Mouse (Mus musculus) heart, postnatal 10 days (tissue): ENCODE data around the gene Qars. TPM values are rescaled to one million over a fixed set of nuclear protein-coding genes. Genes with fewer than 3 reads are reported as not detected.

Source experiments
- DNase-seq, 2 experiments: peaks; one replicate each; pipeline ENCODE4 v3.0.0; 2021
- intact Hi-C: fragments of 180-260 bp; cut with DNase I; formaldehyde crosslinking; loops from one replicate; pipeline ENCODE4 v1.15.1; 2025
- total RNA-seq, 2 experiments: library from RNA; stranded (reverse); gene quantifications; 2 replicates each; pipeline ENCODE4 v1.2.3; 2021

Qars gene
- total RNA-seq, 2 experiments from 2014 or later, result 84.4 to 86.3 TPM

DNA sequence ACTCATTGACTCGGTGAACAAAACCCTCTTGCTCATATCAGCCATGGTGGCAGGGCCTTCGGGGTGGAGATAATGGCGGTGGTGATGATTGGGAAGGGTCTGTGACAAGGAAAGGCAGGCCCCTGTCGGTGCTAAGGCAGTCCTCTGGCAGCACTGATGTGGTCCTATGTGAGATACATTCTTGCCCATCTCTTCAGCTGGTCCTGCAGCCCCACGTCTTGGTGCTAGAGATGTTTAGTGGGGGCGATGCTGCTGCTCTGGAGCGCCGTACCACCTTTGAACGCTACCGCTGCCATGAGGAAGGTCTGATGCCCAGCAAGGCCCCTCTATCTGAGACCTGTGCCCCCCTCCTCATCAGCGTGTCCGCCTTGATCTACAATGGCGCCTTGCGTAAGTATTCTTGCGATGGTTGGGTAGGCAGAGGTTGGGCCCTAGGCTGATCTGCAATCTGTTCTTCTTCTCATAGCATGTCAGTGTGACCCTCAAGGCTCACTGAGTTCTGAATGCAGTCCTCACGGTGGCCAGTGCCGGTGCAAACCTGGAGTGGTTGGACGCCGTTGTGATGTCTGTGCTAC is 22.1 kb upstream of the Qars start:
- intact Hi-C loops, result no loop called here
- no peak for DNase-seq

GRCm38 (mm10) chr9:108486973-108487530 is 20.5 kb upstream of the Qars start:
- intact Hi-C loops, result no loop called here
- DNase-seq, result no peak

DNA sequence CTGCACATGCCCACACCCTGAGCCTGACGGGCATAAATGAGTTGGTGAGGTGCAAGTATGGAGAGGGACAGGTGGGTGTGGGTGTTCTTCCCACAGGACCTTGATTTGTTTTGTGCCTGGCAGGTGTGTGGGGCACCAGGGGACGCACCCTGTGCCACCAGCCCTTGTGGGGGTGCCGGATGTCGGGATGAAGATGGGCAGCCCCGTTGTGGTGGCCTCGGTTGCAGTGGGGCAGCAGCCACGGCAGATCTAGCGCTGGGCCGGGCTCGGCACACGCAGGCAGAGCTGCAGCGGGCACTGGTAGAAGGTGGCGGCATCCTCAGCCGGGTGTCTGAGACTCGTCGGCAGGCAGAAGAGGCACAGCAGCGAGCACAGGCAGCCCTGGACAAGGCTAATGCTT is 19.1 kb upstream of the Qars start:
- DNase-seq, result no peak
- intact Hi-C loops, result no loop called here

GRCm38 (mm10) chr9:108489215-108489614 is 18.3 kb upstream of the Qars start:
- intact Hi-C loops, result no loop called here
- DNase-seq, result no peak

DNA sequence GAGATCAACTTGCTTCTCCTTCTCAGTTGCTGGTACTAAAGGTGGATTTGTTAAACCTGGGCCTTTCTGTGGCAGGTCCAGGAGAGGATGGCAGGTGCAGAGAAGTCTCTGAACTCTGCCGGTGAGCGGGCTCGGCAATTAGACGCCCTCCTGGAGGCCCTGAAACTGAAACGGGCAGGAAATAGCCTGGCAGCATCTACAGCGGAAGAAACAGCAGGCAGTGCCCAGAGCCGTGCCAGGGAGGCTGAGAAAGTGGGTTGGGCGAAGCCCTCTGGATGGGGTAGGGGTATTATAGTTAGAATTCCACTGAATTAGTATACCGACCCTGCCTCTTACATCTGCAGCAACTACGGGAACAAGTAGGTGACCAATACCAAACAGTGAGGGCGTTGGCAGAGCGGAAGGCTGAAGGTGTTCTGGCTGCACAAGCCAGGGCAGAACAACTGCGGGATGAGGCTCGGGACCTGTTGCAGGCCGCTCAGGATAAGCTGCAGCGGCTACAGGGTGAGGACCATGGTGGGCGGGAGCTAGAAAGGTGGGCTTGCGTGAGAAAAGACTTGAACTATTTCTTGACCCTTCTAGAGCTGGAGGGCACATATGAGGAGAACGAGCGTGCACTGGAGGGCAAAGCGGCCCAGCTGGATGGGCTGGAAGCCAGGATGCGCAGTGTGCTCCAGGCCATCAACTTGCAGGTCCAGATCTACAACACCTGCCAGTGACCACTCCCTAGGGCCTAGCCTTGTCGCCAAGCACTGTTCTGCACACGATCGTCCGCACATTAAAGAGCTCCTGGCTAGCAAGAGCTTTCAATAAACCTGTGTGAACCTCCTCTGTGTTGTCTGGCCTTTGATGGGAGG is 17.6 kb upstream of the Qars start:
- intact Hi-C loops, result no loop called here

GRCm38 (mm10) chr9:108490559-108491285 is 16.8 kb upstream of the Qars start, which contains the start of gene Usp19:
TSS of gene Usp19 (plus strand) at chr9:108490602.
- intact Hi-C loops, result no loop called here
- DNase-seq, result peak; percentile 97

More for the DNA sequence above, 17.6 kb upstream of the Qars start:
- DNase-seq, result no peak

DNA sequence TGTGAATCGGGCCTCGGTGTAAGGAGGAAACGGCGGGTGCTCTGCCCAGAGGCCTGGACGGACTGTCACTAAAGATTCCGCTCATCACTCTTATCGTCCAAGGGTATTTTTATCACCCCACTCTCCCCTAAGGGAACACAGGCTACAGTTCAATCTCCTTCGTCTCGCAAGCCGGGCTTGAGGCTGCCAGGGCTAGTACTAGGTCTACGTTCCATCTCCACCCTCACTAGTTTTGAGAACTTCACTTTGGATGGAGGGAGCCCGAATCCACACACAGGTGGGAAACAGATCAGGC is 16.3 kb upstream of the Qars start:
- intact Hi-C loops, result no loop called here
- no peak for DNase-seq

- DNase-seq, result peak; percentile 47 to 53
- intact Hi-C loops, result loop anchor here (2.0 kb wide), 1 partner anchor 15 kb away; the partner anchor contains the start of gene Qars
These were observed 15.3 kb upstream of the Qars start for GRCm38 (mm10) chr9:108492043-108492750.

GRCm38 (mm10) chr9:108493246-108493645 is 14.3 kb upstream of the Qars start:
- intact Hi-C loops, result loop anchor here (2.0 kb wide), 1 partner anchor 14 kb away; the partner anchor contains the start of gene Qars
- no peak for DNase-seq

DNA sequence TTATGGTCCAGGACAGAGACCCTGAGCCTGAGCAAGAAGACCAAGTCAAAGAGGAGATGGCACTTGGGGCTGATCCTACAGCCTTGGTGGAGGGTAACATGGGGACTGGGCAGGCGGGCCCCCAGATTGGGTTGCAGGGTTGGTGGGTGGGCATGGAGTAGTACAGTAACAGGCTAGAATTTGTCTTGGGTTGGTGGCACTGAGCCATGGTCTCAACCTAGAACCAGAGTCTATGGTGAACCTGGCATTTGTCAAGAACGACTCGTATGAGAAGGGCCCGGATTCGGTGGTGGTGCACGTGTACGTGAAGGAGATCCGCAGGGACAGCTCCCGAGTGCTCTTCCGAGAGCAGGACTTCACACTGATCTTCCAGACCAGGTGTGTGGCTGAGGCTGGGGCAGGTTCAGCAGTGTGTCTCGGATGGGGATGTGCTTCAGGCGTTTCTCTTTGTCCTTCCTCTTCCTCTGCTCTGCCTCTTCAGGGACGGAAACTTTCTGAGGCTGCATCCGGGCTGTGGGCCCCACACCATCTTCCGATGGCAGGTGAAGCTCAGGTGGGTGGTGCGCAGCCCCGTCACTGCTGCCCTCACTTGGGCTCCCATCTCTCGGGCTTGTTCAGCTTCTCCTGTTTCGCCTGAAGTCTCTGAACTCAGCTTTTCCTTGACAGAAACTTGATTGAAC is 13.2 kb upstream of the Qars start:
- DNase-seq, result no peak
- intact Hi-C loops, result no loop called here

- DNase-seq, result no peak
- intact Hi-C loops, result no loop called here
These were observed 12.6 kb upstream of the Qars start for GRCm38 (mm10) chr9:108494905-108495304.

DNA sequence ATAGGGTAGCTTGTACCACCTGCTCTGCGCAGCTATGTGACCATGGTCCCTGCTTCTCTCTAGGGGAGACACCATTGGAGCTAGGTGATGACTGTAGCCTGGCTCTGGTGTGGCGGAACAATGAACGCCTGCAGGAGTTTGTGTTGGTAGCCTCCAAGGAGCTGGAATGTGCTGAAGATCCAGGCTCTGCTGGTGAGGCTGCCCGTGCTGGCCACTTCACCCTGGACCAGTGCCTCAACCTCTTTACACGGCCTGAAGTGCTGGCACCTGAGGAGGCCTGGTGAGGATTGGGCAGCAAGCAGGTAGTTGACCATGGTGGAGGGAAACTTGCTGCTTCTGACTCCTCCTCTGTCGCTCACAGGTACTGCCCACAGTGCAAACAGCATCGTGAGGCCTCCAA is 8.3 kb upstream of the Qars start:
- intact Hi-C loops, result no loop called here
- DNase-seq, result no peak

DNA sequence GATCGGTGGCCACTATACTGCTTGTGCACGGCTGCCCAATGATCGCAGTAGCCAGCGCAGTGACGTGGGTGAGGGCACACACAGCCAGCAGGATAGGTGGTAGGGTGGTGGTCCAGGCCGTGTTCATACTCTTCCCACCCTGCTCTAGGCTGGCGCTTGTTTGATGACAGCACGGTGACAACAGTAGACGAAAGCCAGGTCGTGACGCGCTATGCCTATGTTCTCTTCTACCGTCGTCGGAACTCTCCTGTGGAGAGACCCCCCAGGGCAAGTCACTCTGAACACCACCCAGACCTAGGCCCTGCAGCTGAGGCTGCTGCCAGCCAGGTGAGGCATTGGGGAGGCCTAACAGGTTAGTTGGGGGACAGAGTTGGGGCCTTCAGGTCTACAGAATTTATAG is 7.6 kb upstream of the Qars start:
- intact Hi-C loops, result no loop called here
- no peak for DNase-seq

DNA sequence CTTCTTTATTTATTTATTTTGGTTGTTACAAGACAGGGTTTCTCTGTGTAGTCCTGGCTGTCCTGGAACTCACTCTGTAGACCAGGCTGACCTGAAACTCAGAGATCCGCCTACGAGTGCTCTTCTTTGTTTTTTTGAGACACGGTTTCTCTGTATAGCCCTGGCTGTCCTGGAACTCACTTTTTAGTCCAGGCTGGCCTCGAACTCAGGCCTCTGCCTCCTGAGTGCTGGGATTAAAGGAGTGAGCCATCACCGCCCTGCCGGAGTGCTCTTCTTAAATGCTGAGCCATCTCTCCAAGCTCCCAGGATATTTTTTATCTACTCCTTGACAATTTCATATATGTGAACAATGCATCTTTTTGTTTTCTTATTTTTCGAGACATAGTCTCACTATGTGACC is 605 bp upstream of the Qars start:
- DNase-seq, result no peak
- intact Hi-C loops, result loop anchor here (2.0 kb wide), 1 partner anchor 14 kb away; no protein-coding TSS in a partner anchor

DNA sequence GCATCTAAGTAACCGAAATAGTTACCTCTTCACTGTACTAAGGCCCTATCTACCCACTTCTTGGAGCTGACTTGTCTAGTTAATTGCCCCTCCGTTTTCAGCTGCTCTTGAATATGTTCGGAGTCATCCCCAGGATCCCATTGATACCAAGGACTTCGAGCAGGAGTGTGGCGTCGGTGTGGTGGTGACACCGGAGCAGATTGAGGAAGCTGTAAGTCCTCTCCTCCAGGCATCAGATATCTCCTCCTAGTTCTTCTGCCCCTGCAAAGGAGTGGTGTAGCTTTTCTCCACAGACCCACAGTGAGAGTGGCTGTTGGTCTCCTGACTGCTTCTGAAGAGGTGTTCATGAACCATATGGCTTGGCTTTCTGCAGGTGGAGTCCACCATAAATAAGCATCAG is 1.3 kb downstream of the Qars start:
- DNase-seq, result no peak
- intact Hi-C loops, result no loop called here

DNA sequence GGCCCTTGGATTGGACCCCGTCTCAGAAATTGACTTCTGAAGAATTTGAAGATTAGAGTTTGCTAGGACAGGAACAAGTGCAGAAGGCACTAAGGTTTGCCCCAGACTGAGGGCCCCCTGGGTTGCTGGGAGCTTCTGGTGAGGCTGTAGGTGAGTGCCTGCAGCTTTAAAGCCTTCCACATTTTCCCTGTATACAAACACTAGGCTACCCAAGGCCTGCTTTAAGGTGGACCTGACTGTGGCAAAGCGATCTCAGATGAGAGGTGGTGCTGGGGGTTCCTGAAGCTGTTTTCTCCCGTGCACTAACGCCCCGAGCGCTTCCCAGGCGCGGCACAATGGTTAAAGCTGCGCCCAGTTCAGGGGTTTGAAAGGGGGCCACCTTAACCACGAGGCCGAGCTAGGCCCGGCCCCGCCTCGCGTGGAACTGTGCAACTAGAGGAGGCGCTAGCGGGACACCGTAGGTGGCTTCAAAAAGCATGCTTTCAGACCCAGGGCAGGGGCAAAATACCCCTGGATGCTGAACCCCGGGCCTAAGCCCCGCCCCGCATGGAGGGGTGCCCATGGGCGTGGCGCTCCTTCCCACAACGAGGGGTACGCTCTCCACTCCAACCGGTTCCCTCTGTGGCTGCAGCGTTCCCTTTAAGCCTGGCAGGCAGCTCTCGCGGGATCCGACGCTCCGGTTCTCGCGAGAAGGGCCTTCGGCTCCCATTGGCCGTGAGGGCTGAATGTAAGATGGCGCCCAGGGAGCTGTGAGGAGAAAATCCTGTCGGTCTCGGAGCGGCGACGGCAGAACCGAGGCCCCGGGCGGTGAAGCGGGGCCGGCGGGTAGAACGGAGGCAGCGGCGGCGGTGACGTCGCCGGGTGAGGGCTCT is 9.1 kb downstream of the Qars start, which contains the start of gene Qrich1:
Qrich1 (plus strand) TSS at position 427 of the 872 bp plus-strand sequence.
- intact Hi-C loops, result loop anchor here (5.0 kb wide), 1 partner anchor 41 kb away; no protein-coding TSS in a partner anchor
- DNase-seq, result peak; percentile 97

- DNase-seq, result peak; percentile 88
- intact Hi-C loops, result loop anchor here (5.0 kb wide), 1 partner anchor 40 kb away; no protein-coding TSS in a partner anchor
These were observed 9.9 kb downstream of the Qars start for GRCm38 (mm10) chr9:108517253-108517930.

GRCm38 (mm10) chr9:108517931-108518332 is 10.4 kb downstream of the Qars start:
- DNase-seq, result peak in 1 of 2 experiments; percentile 56
- intact Hi-C loops, result loop anchor here (5.0 kb wide), 1 partner anchor 39 kb away; no protein-coding TSS in a partner anchor
